Mouse (Mus musculus) heart, adult 2 months (tissue): ENCODE results near the gene Aldh3a2.

ENCODE experiments used
- CTCF ChIP-seq: fragments of 200-600 bp; IDR thresholded peaks from 2 replicates; pipeline ENCODE4 v1.8.1; 2022; ENCODE audit warnings: antibody characterized with exemption, mild to moderate bottlenecking, moderate library complexity
- EP300 ChIP-seq: fragments of 200-500 bp; IDR thresholded peaks from 2 replicates; pipeline ENCODE4 v1.6.1; 2011; ENCODE audit warnings: low read depth, low read length, control low read depth; ENCODE audit not compliant: insufficient read depth
- POLR2A ChIP-seq: fragments of 200-500 bp; IDR thresholded peaks from 2 replicates; pipeline ENCODE4 v1.6.1; 2011; ENCODE audit warnings: mild to moderate bottlenecking, low read depth, low read length, control low read depth; ENCODE audit not compliant: insufficient read depth

- no peak for TF ChIP-seq POLR2A
- TF ChIP-seq CTCF, result no peak
- no peak for TF ChIP-seq EP300
These were observed 17.1 kb upstream of the Aldh3a2 start for GRCm38 (mm10) chr11:61284323-61284722.
